Mouse (Mus musculus) embryonic facial prominence, embryonic 11.5 days (tissue): ENCODE results near the gene Il7r. TPM values are rescaled to one million over a fixed set of nuclear protein-coding genes. Genes with fewer than 3 reads are reported as not detected.

Source experiments
- ATAC-seq: fragments of 200-750 bp; cut with Nextera tagmentation; replicated peaks from 2 replicates; pipeline ENCODE4 v1.8.0; 2017; ENCODE audit warnings: low read depth; ENCODE audit not compliant: insufficient number of reproducible peaks, low FRiP score, low TSS enrichment
- DNase-seq: peaks from one replicate; pipeline ENCODE4 v3.0.0-alpha.2; 2015; ENCODE audit warnings: low spot score
- H3K27ac ChIP-seq: fragments of 300-500 bp; sonication (generic); replicated peaks from 2 replicates; pipeline ENCODE4 v1.5.1; 2014; ENCODE audit warnings: mild to moderate bottlenecking, low read depth, low read length, control low read depth
- H3K27me3 ChIP-seq: fragments of 300-500 bp; sonication (generic); 2 replicates; pipeline ENCODE4 v1.6.1; 2014; ENCODE audit warnings: mild to moderate bottlenecking, low read length, moderate library complexity, mixed read lengths; ENCODE audit not compliant: control insufficient read depth, insufficient read depth
- H3K36me3 ChIP-seq: fragments of 300-500 bp; sonication (generic); replicated peaks from 2 replicates; pipeline ENCODE4 v1.6.1; 2014; ENCODE audit warnings: low read depth, mild to moderate bottlenecking, low read length, moderate library complexity, mixed read lengths; ENCODE audit not compliant: control insufficient read depth, insufficient read depth
- H3K4me1 ChIP-seq: fragments of 300-500 bp; sonication (generic); 2 replicates; pipeline ENCODE4 v1.6.1; 2014; ENCODE audit warnings: low read length, mixed read lengths; ENCODE audit not compliant: control insufficient read depth, insufficient read depth
- H3K4me2 ChIP-seq: fragments of 300-500 bp; sonication (generic); 2 replicates; pipeline ENCODE4 v1.6.1; 2014; ENCODE audit warnings: low read depth, mild to moderate bottlenecking, control low read depth, low read length, moderate library complexity
- H3K4me3 ChIP-seq: fragments of 300-500 bp; sonication (generic); 2 replicates; pipeline ENCODE4 v1.5.1; 2014; ENCODE audit warnings: low read depth, low read length, control low read depth
- H3K9ac ChIP-seq: fragments of 300-500 bp; sonication (generic); replicated peaks from 2 replicates; pipeline ENCODE4 v1.6.1; 2014; ENCODE audit warnings: mild to moderate bottlenecking, control low read depth, low read length
- H3K9me3 ChIP-seq: fragments of 300-500 bp; sonication (generic); replicated peaks from 2 replicates; pipeline ENCODE4 v1.6.1; 2016; ENCODE audit warnings: mild to moderate bottlenecking, low read length, inconsistent platforms, mixed read lengths; ENCODE audit not compliant: control insufficient read depth
- WGBS: fragments of 180-500 bp; shearing (Covaris S2); extraction: QIAGEN DNeasy Blood & Tissue Kit; methylation state at CpG from one replicate; pipeline ENCODE4 v1.1.7; 2014; 5-methylcytosine and 5-hydroxymethylcytosine counted together
- polyA plus RNA-seq: library from polyadenylated mRNA; unstranded; fragments of >200 nt; fragmentation: Nextera tagmentation; extraction: Ambion mirVana; gene quantifications from 2 replicates; pipeline ENCODE4 v1.2.1, GENCODE M21; 2014

Gene Il7r
- polyA plus RNA-seq: 0.06 TPM in 2 replicates

DNA sequence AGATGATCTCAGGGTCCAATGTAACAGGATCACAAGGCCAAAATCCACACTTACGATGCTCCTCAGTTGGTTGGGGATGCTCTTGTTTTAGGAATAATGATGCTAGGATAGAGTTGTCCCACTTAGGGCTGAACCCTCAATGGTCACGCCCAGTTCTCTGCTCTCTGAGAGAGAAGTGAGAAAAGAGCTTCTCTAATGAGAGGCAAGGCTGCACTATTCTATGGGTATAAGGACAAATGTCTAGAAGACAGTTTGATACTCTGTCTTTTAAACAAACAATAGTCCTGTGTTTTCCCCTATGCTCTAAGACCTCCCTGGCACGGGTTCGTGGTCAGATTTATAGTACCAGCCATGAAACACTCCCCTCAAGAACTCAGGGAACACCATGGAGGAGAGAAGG, at the start of gene Il7r:
Gene Il7r, minus strand, starts transcription at position 101 of the 400 bp plus-strand sequence.
- no peak within 1 kb of the TSS for H3K27ac ChIP-seq
- WGBS: 83% methylated on average over 4 of the region's 4 CpGs
- H3K9ac ChIP-seq: no peak within 1 kb of the TSS

DNA sequence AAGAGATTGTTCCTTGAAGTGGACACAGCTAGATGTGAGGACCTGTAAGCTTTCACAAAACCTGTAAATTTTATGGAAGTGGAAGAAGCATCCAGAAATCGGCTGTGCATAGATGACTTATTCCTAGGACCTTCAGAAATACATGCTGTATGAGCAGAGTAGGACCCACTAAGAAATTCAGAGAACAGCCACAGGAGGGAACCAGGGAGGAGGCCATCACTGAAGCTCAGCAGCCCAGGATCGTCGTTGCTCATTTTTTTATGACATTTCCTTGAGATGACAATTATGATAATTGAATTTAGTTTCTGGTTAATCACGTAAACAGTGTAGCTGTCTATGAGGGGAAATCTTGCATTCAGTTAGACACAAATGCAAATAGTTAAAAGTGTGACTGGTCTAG, 47.3 kb upstream of the Il7r start:
- 74% methylated on average over 4 of the region's 4 CpGs for WGBS
- Histone ChIP-seq H3K4me3 (no peak overlapping the region), H3K4me2 (no peak overlapping the region), H3K4me1 (no peaks in the 10 kb centered on the region), H3K9me3 (no peaks in the 10 kb centered on the region), H3K27me3 (no peaks in the 10 kb centered on the region), H3K9ac (no peak overlapping the region), H3K27ac (no peak overlapping the region), H3K36me3 (no peaks in the 10 kb centered on the region)
- ATAC-seq: no peak
- no peak for DNase-seq

More for the DNA sequence above, at the start of gene Il7r:
- Histone ChIP-seq H3K27me3 (no peaks in the 10 kb centered on the region), H3K4me2 (no peak within 1 kb of the TSS), H3K4me1 (no peaks in the 10 kb centered on the region), H3K4me3 (no peak within 1 kb of the TSS), H3K9me3 (no peaks in the 10 kb centered on the region), H3K36me3 (no peaks in the 10 kb centered on the region)
- DNase-seq: no peak
- no peak for ATAC-seq

DNA sequence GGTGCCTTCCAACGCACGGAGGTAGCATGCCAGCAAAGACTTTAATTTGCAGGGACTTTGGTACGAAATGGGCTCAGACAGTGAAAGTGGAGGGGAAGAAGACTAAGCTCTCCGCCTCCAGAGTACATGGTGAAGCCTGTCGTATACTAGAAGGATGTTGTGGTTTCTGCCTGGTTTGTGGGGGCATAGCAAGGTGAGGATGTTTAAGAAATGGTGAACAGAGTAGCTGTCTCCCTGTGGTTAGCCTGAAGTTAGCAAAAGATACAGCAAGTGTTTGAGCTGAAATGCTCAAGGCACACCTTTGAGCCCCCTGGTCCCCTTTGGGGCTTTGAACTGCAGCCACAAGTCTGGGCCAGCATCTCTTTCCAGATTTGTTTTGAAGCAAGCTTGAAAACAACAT, 44.8 kb upstream of the Il7r start:
- Histone ChIP-seq H3K4me2 (no peak overlapping the region), H3K4me3 (no peak overlapping the region), H3K9ac (no peak overlapping the region), H3K4me1 (no peaks in the 10 kb centered on the region), H3K36me3 (no peaks in the 10 kb centered on the region), H3K27me3 (no peaks in the 10 kb centered on the region), H3K27ac (no peak overlapping the region), H3K9me3 (no peaks in the 10 kb centered on the region)
- ATAC-seq: no peak
- DNase-seq: no peak
- WGBS: 90% methylated on average over 5 of the region's 5 CpGs

DNA sequence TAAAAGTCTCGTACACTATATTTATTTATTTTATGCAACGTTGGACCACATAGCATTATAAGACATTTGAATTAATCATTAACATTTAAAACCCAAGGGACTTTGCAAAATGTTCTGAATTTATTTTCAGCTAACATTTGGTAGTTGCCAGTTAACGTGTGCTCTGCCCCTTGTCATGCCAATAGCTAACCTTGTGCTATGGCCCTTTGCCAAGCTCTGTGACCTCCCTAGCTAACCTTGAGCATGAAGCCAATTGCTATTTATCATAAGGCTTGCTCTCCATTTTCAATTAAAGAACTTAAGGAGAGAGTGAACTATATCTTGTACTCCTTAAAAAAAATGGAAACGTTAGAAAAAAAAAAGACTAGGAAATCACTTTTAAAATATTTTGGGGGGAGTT, 43.4 kb upstream of the Il7r start:
- Histone ChIP-seq H3K9ac (no peak overlapping the region), H3K27ac (no peak overlapping the region), H3K27me3 (no peaks in the 10 kb centered on the region), H3K4me1 (no peaks in the 10 kb centered on the region), H3K9me3 (no peaks in the 10 kb centered on the region), H3K36me3 (no peaks in the 10 kb centered on the region), H3K4me2 (no peak overlapping the region), H3K4me3 (no peak overlapping the region)
- no peak for DNase-seq
- no peak for ATAC-seq
- WGBS: 87% methylated on average over 4 of the region's 4 CpGs

DNA sequence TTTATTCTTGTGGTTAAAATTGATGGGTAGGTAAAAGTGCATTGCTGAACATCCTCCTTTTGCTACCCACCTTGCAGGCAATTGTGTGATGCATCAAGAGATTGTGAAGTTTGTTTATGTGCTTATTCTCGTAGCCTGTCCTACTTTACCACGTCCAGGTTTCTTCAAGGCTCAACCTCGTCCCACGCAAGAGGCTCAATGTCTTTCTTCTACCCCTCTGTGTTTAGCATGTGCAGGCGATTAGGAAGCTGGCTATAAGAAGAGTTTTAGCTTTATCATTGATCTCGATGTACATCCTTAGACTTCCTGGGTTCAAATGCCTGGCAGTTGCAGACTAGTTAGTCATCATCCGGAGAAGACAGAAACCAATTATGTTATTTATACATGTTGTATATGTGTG, 42.7 kb upstream of the Il7r start:
- DNase-seq: no peak
- Histone ChIP-seq H3K36me3 (no peaks in the 10 kb centered on the region), H3K9me3 (no peaks in the 10 kb centered on the region), H3K27ac (no peak overlapping the region), H3K4me1 (no peaks in the 10 kb centered on the region), H3K27me3 (no peaks in the 10 kb centered on the region), H3K4me2 (no peak overlapping the region), H3K9ac (no peak overlapping the region), H3K4me3 (no peak overlapping the region)
- WGBS: 87% methylated on average over 7 of the region's 7 CpGs
- no peak for ATAC-seq

DNA sequence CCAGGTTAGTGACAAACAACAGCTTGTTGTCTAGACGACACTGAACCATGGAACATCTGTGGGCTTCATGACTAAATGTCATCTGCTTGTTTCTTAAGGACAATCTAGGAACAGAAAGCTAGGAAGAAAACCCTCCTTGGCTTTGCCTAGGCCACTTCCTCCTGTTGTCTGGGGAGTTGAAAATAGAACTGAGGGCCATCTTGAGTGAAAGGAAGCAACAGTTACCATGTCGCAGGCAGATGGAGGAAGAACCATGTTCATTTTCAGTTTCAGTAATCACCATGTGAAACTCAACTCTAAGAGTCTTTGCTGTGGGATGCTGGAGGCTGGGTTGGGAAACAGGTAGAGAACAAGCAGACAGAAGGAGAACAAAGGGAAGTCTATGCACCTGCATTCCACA, 41.9 kb upstream of the Il7r start:
- H3K27ac ChIP-seq: no peak overlapping the region
- H3K27me3 ChIP-seq: no peaks in the 10 kb centered on the region
- no peaks in the 10 kb centered on the region for H3K9me3 ChIP-seq
- WGBS: 85% methylated on average over 2 of the region's 2 CpGs
- no peaks in the 10 kb centered on the region for H3K36me3 ChIP-seq
- no peak overlapping the region for H3K9ac ChIP-seq
- no peak overlapping the region for H3K4me2 ChIP-seq
- DNase-seq (no peak), ATAC-seq (no peak)
- H3K4me3 ChIP-seq: no peak overlapping the region
- no peaks in the 10 kb centered on the region for H3K4me1 ChIP-seq

DNA sequence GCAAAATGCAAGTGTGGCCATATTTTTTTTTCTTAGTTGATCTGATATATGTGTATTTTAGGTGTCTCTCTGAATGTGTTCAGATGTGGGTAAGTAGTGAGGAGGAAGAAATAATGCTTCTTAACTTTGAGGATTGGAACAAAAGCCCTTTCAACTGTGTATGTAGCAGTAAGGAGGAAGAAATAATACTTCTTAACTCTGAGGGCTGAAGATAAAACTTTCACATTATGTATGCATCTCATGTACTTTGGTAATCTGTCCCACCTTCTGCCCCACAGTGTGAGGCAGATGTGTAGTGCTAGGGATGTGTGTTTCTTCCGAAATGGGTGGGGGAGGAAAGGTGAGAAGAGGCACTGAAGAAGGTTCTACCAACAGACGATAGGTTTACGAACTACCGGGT, 37.3 kb upstream of the Il7r start:
- no peak for DNase-seq
- no peaks in the 10 kb centered on the region for H3K36me3 ChIP-seq
- H3K4me2 ChIP-seq: no peak overlapping the region
- H3K9me3 ChIP-seq: no peaks in the 10 kb centered on the region
- no peak for ATAC-seq
- H3K27ac ChIP-seq: no peak overlapping the region
- H3K4me1 ChIP-seq: no peaks in the 10 kb centered on the region
- WGBS: 84% methylated on average over 4 of the region's 4 CpGs
- no peak overlapping the region for H3K4me3 ChIP-seq
- H3K9ac ChIP-seq: no peak overlapping the region
- no peaks in the 10 kb centered on the region for H3K27me3 ChIP-seq

DNA sequence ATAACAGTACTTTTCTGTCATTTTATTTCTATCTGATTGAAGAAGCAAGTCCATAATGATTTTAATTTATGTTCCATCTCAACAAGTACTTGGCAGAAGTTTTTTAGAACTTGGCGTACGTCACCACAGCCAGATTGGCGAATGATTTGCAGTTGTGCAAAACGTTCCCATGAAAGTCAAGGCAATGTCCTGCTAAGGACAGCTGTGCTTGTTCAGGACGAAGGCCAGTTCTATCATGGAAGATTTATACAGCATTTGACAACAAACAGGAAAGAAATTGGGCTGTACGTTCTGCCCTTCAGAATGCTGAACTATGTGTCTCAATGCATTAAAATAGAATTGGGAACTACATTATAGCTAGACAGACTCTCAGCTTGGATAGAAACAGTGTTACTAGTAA, 35.4 kb upstream of the Il7r start:
- no peaks in the 10 kb centered on the region for H3K4me1 ChIP-seq
- no peak for DNase-seq
- no peak overlapping the region for H3K4me3 ChIP-seq
- no peaks in the 10 kb centered on the region for H3K27me3 ChIP-seq
- no peak for ATAC-seq
- no peaks in the 10 kb centered on the region for H3K9me3 ChIP-seq
- no peaks in the 10 kb centered on the region for H3K36me3 ChIP-seq
- no peak overlapping the region for H3K4me2 ChIP-seq
- 90% methylated on average over 6 of the region's 6 CpGs for WGBS
- no peak overlapping the region for H3K27ac ChIP-seq
- H3K9ac ChIP-seq: no peak overlapping the region
